In the genomic region with DNA sequence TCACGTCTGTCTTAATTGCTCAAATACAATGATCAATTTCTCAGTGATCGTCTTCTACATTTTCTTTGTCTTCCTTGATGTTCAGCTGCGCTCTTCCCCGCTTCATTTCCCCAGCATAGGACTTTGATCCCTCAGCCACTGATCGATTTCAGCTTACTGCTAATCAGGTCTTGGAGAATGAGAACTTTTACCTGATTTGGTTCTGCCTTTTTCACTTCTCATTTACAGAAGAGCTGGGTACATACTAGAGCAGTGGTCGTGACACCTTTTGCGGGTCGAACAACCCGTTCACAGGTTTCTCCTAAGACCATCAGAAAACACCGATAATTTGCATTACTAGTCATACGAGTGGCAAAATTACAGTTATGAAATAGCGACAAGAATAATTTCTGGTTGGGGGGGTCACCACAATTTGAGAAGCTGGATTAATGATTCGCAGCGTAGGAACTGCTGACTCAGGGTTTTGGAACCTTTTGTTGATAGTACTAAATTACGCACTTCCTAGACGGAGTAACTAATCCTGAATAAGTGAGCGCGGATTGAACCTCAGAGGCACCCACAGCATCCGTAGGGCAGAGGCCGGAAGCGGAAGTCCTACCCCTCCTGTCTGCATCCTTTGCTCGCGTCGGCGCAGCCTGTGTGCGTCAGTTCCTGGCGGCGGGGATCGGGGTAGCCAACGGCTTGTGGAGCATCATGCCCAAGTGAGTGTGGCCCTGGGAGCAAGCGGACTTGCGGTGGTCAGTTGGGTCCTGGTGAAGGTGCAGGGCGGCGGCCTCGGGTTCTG, we compare ENCODE assay signal across 8 mouse cellular contexts. TPM values are rescaled to one million over a fixed set of nuclear protein-coding genes. Genes with fewer than 3 reads are reported as not detected.
DNase-seq lines count a peak whose midpoint lies in the region; ATAC-seq lines count a peak whose summit lies in the region.

No protein-coding gene starts in this region.

- H3K4me2 ChIP-seq in heart, embryonic 13.5 days = peak overlapping the region; percentile 81
- H3K4me2 ChIP-seq in liver, embryonic 12.5 days = peak overlapping the region; percentile 76
- H3K4me2 ChIP-seq in stomach, embryonic 15.5 days = peak overlapping the region; percentile 63

- H3K27me3 ChIP-seq in heart, embryonic 13.5 days (replicated peaks) = peaks cover 15% of the 10 kb centered on the region
- H3K27me3 ChIP-seq in liver, embryonic 12.5 days (replicated peaks) = peaks cover 19% of the 10 kb centered on the region
- H3K27me3 ChIP-seq in stomach, embryonic 15.5 days (replicated peaks) = no peaks in the 10 kb centered on the region

- H3K36me3 ChIP-seq in heart, embryonic 13.5 days = peaks cover 28% of the 10 kb centered on the region
- peaks cover 27% of the 10 kb centered on the region for H3K36me3 ChIP-seq in liver, embryonic 12.5 days
- H3K36me3 ChIP-seq in stomach, embryonic 15.5 days = peaks cover 21% of the 10 kb centered on the region

- peak; percentile 84 for ATAC-seq in heart, embryonic 13.5 days (ENCODE audit: extremely low read depth, insufficient number of reproducible peaks, low FRiP score, low TSS enrichment)
- peak; percentile 94 for ATAC-seq in liver, embryonic 12.5 days
- ATAC-seq in stomach, embryonic 15.5 days (ENCODE audit: insufficient read depth, low FRiP score, low read depth) = peak; percentile 99

- H3K9me3 ChIP-seq in heart, embryonic 13.5 days = no peaks in the 10 kb centered on the region
- H3K9me3 ChIP-seq in liver, embryonic 12.5 days (replicated peaks) = no peaks in the 10 kb centered on the region
- H3K9me3 ChIP-seq in stomach, embryonic 15.5 days = no peaks in the 10 kb centered on the region

- H3K4me3 ChIP-seq in brown adipose tissue, adult 24 weeks (ENCODE audit: insufficient read depth, low read depth, low read length) = peak overlapping the region; percentile 79
- peak overlapping the region; percentile 83 for H3K4me3 ChIP-seq in heart, embryonic 13.5 days
- H3K4me3 ChIP-seq in liver, embryonic 12.5 days = peak overlapping the region; percentile 91
- peak overlapping the region; percentile 95 for H3K4me3 ChIP-seq in stomach, embryonic 15.5 days (replicated peaks)

- peak overlapping the region; percentile 64 for H3K27ac ChIP-seq in brown adipose tissue, adult 24 weeks (replicated peaks; ENCODE audit: low read depth, low read length)
- peak overlapping the region; percentile 55; the same call in 1 of the 2 replicates for H3K27ac ChIP-seq in heart, embryonic 13.5 days (replicated peaks)
- H3K27ac ChIP-seq in liver, embryonic 12.5 days = peak overlapping the region; percentile 78
- peak overlapping the region; percentile 53 for H3K27ac ChIP-seq in stomach, embryonic 15.5 days

- peak overlapping the region; percentile 86 for H3K9ac ChIP-seq in heart, embryonic 13.5 days
- H3K9ac ChIP-seq in liver, embryonic 12.5 days = peak overlapping the region; percentile 80
- H3K9ac ChIP-seq in stomach, embryonic 15.5 days = peak overlapping the region; percentile 80; the same call in 1 of the 2 replicates

- no peaks in the 10 kb centered on the region for H3K4me1 ChIP-seq in brown adipose tissue, adult 24 weeks (ENCODE audit: control insufficient read depth, insufficient read depth, insufficient read length, low read length)
- H3K4me1 ChIP-seq in heart, embryonic 13.5 days = peaks cover 14% of the 10 kb centered on the region
- peaks cover 20% of the 10 kb centered on the region for H3K4me1 ChIP-seq in liver, embryonic 12.5 days
- peaks cover 5% of the 10 kb centered on the region; the same call in 1 of the 2 replicates for H3K4me1 ChIP-seq in stomach, embryonic 15.5 days

- DNase-seq in CD4-positive, CD25-positive, alpha-beta regulatory T cell, adult 2 months (ENCODE audit: low read depth, low spot score) = peak; percentile 97
- peak; percentile 83 for DNase-seq in fat pad, adult 2 months (ENCODE audit: extremely low read depth, low read depth, low spot score)
- DNase-seq in kidney, postnatal 10 days = peak; percentile 97
- peak; percentile 93 to 94 for DNase-seq in natural killer cell, adult 2 months (ENCODE audit: low spot score in 2 of 2)

- WGBS in heart, embryonic 13.5 days = 2% methylated on average over 35 of the region's 35 CpGs
- 3% methylated on average over 35 of the region's 35 CpGs for WGBS in liver, embryonic 12.5 days (ENCODE audit: insufficient replicate concordance)
- WGBS in stomach, embryonic 15.5 days = 2% methylated on average over 35 of the region's 35 CpGs

RNA-seq across cellular contexts. Expression of a gene that starts 1.7 kb away (rescaled TPM):
- polyA plus RNA-seq in brown adipose tissue, adult 24 weeks (2012; ENCODE audit: insufficient read depth, insufficient read length, missing spikeins) = 50.9 and 79.9 TPM in 2 replicates
- polyA plus RNA-seq in heart, embryonic 13.5 days (2015; fragmentation: Nextera tagmentation; extraction: Ambion mirVana) = 219 and 230 TPM in 2 replicates
- polyA plus RNA-seq in liver, embryonic 12.5 days (2016; fragmentation: Nextera tagmentation; extraction: Ambion mirVana) = 200 and 212 TPM in 2 replicates
- polyA plus RNA-seq in stomach, embryonic 15.5 days (2015; fragmentation: Nextera tagmentation; extraction: Ambion mirVana) = 247 and 276 TPM in 2 replicates

RNA-seq across cellular contexts. Expression of a gene that starts 16.6 kb away (rescaled TPM):
- polyA plus RNA-seq in brown adipose tissue, adult 24 weeks (2012; ENCODE audit: insufficient read depth, insufficient read length, missing spikeins) = 6.1 and 11.2 TPM in 2 replicates
- polyA plus RNA-seq in heart, embryonic 13.5 days (2015; fragmentation: Nextera tagmentation; extraction: Ambion mirVana) = 3.1 TPM in 2 replicates
- polyA plus RNA-seq in liver, embryonic 12.5 days (2016; fragmentation: Nextera tagmentation; extraction: Ambion mirVana) = 4.5 and 5.0 TPM in 2 replicates
- polyA plus RNA-seq in stomach, embryonic 15.5 days (2015; fragmentation: Nextera tagmentation; extraction: Ambion mirVana) = 3.8 and 5.3 TPM in 2 replicates

RNA-seq across cellular contexts. Expression of a gene that starts 19.2 kb away (rescaled TPM):
- 62.2 and 89.1 TPM in 2 replicates for polyA plus RNA-seq in brown adipose tissue, adult 24 weeks (2012; ENCODE audit: insufficient read depth, insufficient read length, missing spikeins)
- polyA plus RNA-seq in heart, embryonic 13.5 days (2015; fragmentation: Nextera tagmentation; extraction: Ambion mirVana) = 13.1 and 13.4 TPM in 2 replicates
- polyA plus RNA-seq in liver, embryonic 12.5 days (2016; fragmentation: Nextera tagmentation; extraction: Ambion mirVana) = 17.1 and 19.5 TPM in 2 replicates
- polyA plus RNA-seq in stomach, embryonic 15.5 days (2015; fragmentation: Nextera tagmentation; extraction: Ambion mirVana) = 20.0 and 23.1 TPM in 2 replicates

Comparison
In these comparisons a context has a peak if more than half of its experiments do, and no peak if none do; other contexts are left out.
1. Peak in every context shown above with its lines: DNase-seq, ATAC-seq, H3K4me3 ChIP-seq and H3K27ac ChIP-seq.